Mouse (Mus musculus) liver, postnatal 0 days (tissue): ENCODE measurements around the gene Rps26. TPM values are rescaled to one million over a fixed set of nuclear protein-coding genes. Genes with fewer than 3 reads are reported as not detected.

Source experiments
- ATAC-seq: fragments of 200-750 bp; cut with Nextera tagmentation; 2 replicates; pipeline ENCODE4 v1.8.0; 2017; ENCODE audit warnings: mild to moderate bottlenecking, moderate library complexity
- DNase-seq: peaks from one replicate; pipeline ENCODE4 v3.0.0-alpha.2; 2016
- H3K27ac ChIP-seq: fragments of 300-500 bp; sonication (generic); 2 replicates; pipeline ENCODE4 v1.5.1; 2014; ENCODE audit warnings: antibody characterized with exemption, moderate library complexity, mild to moderate bottlenecking, low read depth
- H3K27me3 ChIP-seq: fragments of 300-500 bp; sonication (generic); 2 replicates; pipeline ENCODE4 v1.6.1; 2014; ENCODE audit warnings: low read length, control low read depth, mixed read lengths; ENCODE audit not compliant: insufficient read depth
- H3K36me3 ChIP-seq: fragments of 300-500 bp; sonication (generic); replicated peaks from 2 replicates; pipeline ENCODE4 v1.6.1; 2014; ENCODE audit warnings: mild to moderate bottlenecking, control low read depth, low read length, moderate library complexity, mixed read lengths; ENCODE audit not compliant: insufficient read depth
- H3K4me1 ChIP-seq: fragments of 300-500 bp; sonication (generic); 2 replicates; pipeline ENCODE4 v1.6.1; 2014; ENCODE audit warnings: antibody characterized with exemption, mild to moderate bottlenecking, control low read depth; ENCODE audit not compliant: insufficient read depth
- H3K4me2 ChIP-seq: fragments of 300-500 bp; sonication (generic); 2 replicates; pipeline ENCODE4 v1.6.1; 2014; ENCODE audit warnings: low read depth, mild to moderate bottlenecking, low read length, moderate library complexity, mixed read lengths
- H3K4me3 ChIP-seq: fragments of 300-500 bp; sonication (generic); 2 replicates; pipeline ENCODE4 v1.5.1; 2014; ENCODE audit warnings: low read depth, low read length
- H3K9ac ChIP-seq: fragments of 300-500 bp; sonication (generic); replicated peaks from 2 replicates; pipeline ENCODE4 v1.6.1; 2014; ENCODE audit warnings: mild to moderate bottlenecking, moderate library complexity
- H3K9me3 ChIP-seq: fragments of 300-500 bp; sonication (generic); 2 replicates; pipeline ENCODE4 v1.6.1; 2016; ENCODE audit warnings: mild to moderate bottlenecking, control low read depth, low read length, mixed read lengths
- CTCF ChIP-seq: sonication (generic); IDR thresholded peaks from 2 replicates; pipeline ENCODE4 v1.5.1; 2016; ENCODE audit warnings: antibody characterized with exemption, low read depth
- EP300 ChIP-seq: IDR thresholded peaks from 2 replicates; pipeline ENCODE4 v1.6.1; 2016; ENCODE audit warnings: antibody characterized with exemption, low read depth, mild to moderate bottlenecking
- WGBS: fragments of 180-500 bp; shearing (Covaris S2); extraction: QIAGEN DNeasy Blood & Tissue Kit; methylation state at CpG from one replicate; pipeline ENCODE4 v1.1.7; 2014; ENCODE audit not compliant: insufficient replicate concordance; 5-methylcytosine and 5-hydroxymethylcytosine counted together
- polyA plus RNA-seq: library from polyadenylated mRNA; unstranded; fragments of >200 nt; fragmentation: Nextera tagmentation; extraction: Ambion mirVana; gene quantifications from 2 replicates; pipeline ENCODE4 v1.2.1, GENCODE M21; 2015

The Rps26 gene
- 469 and 517 TPM in 2 replicates for polyA plus RNA-seq

GRCm38 (mm10) chr10:128626311-128627310, at the start of gene Rps26:
Gene Rps26, minus strand, starts transcription at chr10:128626747.
- ATAC-seq: peak; percentile 98
- peaks cover 16% of the 10 kb centered on the region for H3K4me1 ChIP-seq
- 1% methylated on average over 40 of the region's 40 CpGs for WGBS

GRCm38 (mm10) chr10:128674469-128675008, 48.0 kb upstream of the Rps26 start:
- H3K9ac ChIP-seq: peak overlapping the region; percentile 69
- H3K4me1 ChIP-seq: peaks cover 13% of the 10 kb centered on the region
- peaks cover 3% of the 10 kb centered on the region for H3K36me3 ChIP-seq
- TF ChIP-seq CTCF (peak; percentile 77), EP300 (no peak)
- H3K27me3 ChIP-seq: 0 out of 2 replicates have a peak, but pooled peaks cover 3% of the 10 kb centered on the region
- WGBS: under 1% methylated on average over 9 of the region's 9 CpGs
- peak overlapping the region; percentile 89 for H3K27ac ChIP-seq
- H3K4me2 ChIP-seq: peak overlapping the region; percentile 98
- DNase-seq (no peak), ATAC-seq (peak; percentile 31; the same call in 1 of the 2 replicates)
- peak overlapping the region; percentile 84 for H3K4me3 ChIP-seq
- H3K9me3 ChIP-seq: no peaks in the 10 kb centered on the region

More at GRCm38 (mm10) chr10:128626311-128627310, at the start of gene Rps26:
- DNase-seq: peak; percentile 86
- no peaks in the 10 kb centered on the region for H3K27me3 ChIP-seq
- peak within 1 kb of the TSS; percentile 66 for H3K27ac ChIP-seq
- H3K9ac ChIP-seq: peak within 1 kb of the TSS; percentile 82
- peak within 1 kb of the TSS; percentile 88 for H3K4me2 ChIP-seq
- H3K36me3 ChIP-seq: peaks cover 12% of the 10 kb centered on the region
- peak; percentile 68 for TF ChIP-seq CTCF
- TF ChIP-seq EP300: peak; percentile 94
- no peaks in the 10 kb centered on the region for H3K9me3 ChIP-seq
- peak within 1 kb of the TSS; percentile 81 for H3K4me3 ChIP-seq

DNA sequence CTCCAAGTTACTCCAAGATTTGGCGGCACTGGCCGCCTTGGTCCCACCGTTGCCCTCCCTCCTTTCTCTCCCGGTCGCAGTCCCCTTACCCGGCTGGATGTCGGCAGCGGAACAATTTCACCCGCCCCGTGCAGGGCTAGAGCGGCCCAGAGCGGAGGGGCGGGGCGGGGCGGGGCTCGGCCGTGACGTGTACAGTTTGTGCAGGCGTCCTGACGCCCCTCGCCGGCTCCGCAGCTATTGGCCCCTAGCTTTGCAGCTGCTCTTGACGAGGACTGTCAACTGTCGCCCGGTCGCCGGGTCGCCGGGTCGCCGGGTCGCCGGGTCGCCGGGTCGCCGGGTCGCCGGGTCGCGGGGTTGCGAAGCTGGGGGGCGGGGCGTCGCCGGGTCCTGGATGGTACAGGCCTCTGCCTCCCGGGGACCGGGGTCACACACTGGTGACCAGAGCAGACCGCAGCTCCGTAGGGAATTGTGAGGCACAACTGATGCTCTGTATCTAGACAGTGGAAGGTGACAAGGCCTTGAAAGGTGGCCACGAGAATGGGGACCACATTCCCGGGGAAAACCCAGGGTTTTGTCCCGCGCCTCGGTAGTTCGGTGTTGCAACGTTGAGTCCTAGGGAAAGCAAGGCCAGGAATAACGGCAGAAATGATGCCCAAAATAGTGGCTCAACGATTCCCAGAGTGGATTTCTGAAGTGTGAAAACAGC, 47.4 kb upstream of the Rps26 start, which contains the start of gene Suox:
Suox (minus strand) TSS at position 311 of the 706 bp plus-strand sequence.
- ATAC-seq (peak; percentile 94), DNase-seq (peak; percentile 94)
- Histone ChIP-seq H3K9ac (peak within 1 kb of the TSS; percentile 69), H3K9me3 (no peaks in the 10 kb centered on the region), H3K27ac (peak within 1 kb of the TSS; percentile 89), H3K36me3 (no peaks in the 10 kb centered on the region; the same call in 1 of the 2 replicates), H3K4me2 (peak within 1 kb of the TSS; percentile 98), H3K4me3 (peak within 1 kb of the TSS; percentile 84), H3K27me3 (0 out of 2 replicates have a peak, but pooled peaks cover 9% of the 10 kb centered on the region), H3K4me1 (peaks cover 18% of the 10 kb centered on the region)
- under 1% methylated on average over 60 of the region's 60 CpGs for WGBS
- TF ChIP-seq EP300: no peak
- no peak for TF ChIP-seq CTCF

GRCm38 (mm10) chr10:128671148-128671547, 44.6 kb upstream of the Rps26 start:
- no peak overlapping the region for H3K4me3 ChIP-seq
- peaks cover 22% of the 10 kb centered on the region for H3K4me1 ChIP-seq
- H3K9ac ChIP-seq: no peak overlapping the region
- no peak overlapping the region for H3K27ac ChIP-seq
- WGBS: 90% methylated on average over 9 of the region's 9 CpGs
- TF ChIP-seq CTCF (no peak), EP300 (no peak)
- DNase-seq (no peak), ATAC-seq (no peak)
- H3K27me3 ChIP-seq: peaks cover 13% of the 10 kb centered on the region; the same call in 1 of the 2 replicates
- H3K9me3 ChIP-seq: no peaks in the 10 kb centered on the region
- H3K4me2 ChIP-seq: no peak overlapping the region
- no peaks in the 10 kb centered on the region; the same call in 1 of the 2 replicates for H3K36me3 ChIP-seq

DNA sequence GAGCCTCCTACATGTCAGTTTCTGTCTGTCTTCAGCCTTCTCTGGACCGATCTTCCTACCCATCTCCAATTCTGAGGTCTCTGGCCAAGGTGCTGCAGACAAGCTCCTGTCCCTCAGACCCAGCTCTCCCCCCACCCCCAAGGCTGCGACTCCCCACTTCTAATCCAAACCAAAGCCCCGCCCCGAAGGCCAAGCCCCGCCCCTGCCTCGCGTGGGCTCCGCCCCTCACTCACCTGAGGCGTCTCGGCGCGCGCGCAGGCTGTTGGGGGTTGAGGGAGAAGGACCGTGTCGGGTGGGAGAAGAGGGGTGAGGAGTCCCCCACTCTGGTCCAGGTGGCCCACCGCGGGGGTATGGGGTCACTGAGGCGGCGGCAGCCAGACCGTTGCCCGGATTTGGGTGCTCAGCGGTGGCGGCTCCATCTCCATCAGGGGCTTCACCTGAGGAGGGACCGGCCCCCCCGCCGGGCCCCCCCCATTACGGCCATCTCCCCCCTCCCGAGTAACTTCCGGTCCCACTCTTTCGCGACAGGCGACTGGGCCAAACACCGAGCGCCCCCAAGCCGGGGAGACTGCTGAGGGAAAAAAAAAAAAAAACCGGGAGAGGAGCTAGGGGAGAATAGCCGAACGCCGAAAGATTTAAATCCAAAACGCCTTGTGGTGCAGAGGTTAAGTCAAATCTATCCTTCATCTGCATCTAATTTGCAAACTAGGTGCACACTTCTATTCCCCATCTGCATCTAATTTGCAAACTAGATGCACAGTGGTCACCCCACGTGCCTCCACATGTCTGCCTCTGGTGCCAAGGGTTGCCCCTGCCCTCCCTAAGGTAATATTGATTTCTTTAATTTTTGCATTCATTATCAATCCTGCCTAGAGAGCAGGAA, 42.5 kb upstream of the Rps26 start:
- Histone ChIP-seq H3K9me3 (no peaks in the 10 kb centered on the region), H3K36me3 (no peaks in the 10 kb centered on the region; the same call in 1 of the 2 replicates), H3K4me2 (peak overlapping the region; percentile 83), H3K27me3 (peaks cover 13% of the 10 kb centered on the region; the same call in 1 of the 2 replicates), H3K4me3 (peak overlapping the region; percentile 56), H3K4me1 (peaks cover 19% of the 10 kb centered on the region), H3K9ac (peak overlapping the region; percentile 58), H3K27ac (no peak overlapping the region)
- WGBS: 2% methylated on average over 41 of the region's 42 CpGs
- ATAC-seq (peak; percentile 9; the same call in 1 of the 2 replicates), DNase-seq (peak; percentile 75)
- TF ChIP-seq EP300 (no peak), CTCF (no peak)
